Mouse (Mus musculus) olfactory bulb, adult 2 months (tissue): ENCODE measurements around the gene Nrxn3.

Experiments
- CTCF ChIP-seq: fragments of 200-500 bp; IDR thresholded peaks from 2 replicates; pipeline ENCODE4 v1.5.1; 2012; ENCODE audit warnings: low read depth, mild to moderate bottlenecking, low read length, moderate library complexity; ENCODE audit not compliant: insufficient read depth
- POLR2A ChIP-seq: fragments of 200-500 bp; IDR thresholded peaks from 2 replicates; pipeline ENCODE4 v1.6.1; 2012; ENCODE audit warnings: mild to moderate bottlenecking, low read depth, low read length, moderate library complexity; ENCODE audit not compliant: insufficient read depth

GRCm38 (mm10) chr12:89442323-89443038 is 719.8 kb downstream of the Nrxn3 start:
- TF ChIP-seq CTCF (no peak), POLR2A (no peak)
